Mouse (Mus musculus): Measurements from ENCODE around the gene 5330417C22Rik. TPM values are rescaled to one million over a fixed set of nuclear protein-coding genes. Genes with fewer than 3 reads are reported as not detected.

The 5330417C22Rik gene
- total and polyA plus RNA-seq, 2 experiments from 2014 or later, result 10.1 to 22.9 TPM

DNA sequence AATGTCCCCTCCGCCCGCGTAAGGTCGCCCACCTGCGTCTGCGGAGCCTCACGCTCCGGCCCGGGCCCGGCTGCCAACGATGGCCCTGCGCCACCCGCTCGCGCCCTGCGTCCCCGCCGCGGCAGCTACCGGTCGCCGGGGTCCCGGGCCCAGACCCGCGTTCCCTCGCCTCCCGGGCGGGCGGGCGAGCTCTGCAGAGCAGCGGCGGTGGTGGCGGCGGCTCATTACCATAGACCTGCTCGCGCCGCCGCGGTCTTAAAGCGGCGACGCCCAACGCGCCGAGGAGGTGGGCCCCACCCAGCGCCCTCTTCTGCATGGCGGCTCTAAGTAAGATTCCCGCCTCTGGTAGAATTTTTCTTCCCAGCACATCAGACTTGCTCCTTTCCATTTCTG lies 120.5 kb downstream of the 5330417C22Rik start:
- DNase-seq (ENCODE audit: low spot score) (peak; percentile 95), ATAC-seq (ENCODE audit: low FRiP score) (peak; percentile 90)
- WGBS, result under 1% methylated on average over 44 of the region's 48 CpGs
- peak; percentile 42 for TF ChIP-seq CTCF (IDR thresholded peaks at IDR 0.05)
- H3K4me2 ChIP-seq (ENCODE audit: low read depth, low read length, poor library complexity, severe bottlenecking), result peak overlapping the region; percentile 76
- peak overlapping the region; percentile 96 for H3K27ac ChIP-seq (ENCODE audit: low read depth, low read length)
- peak overlapping the region; percentile 94 for H3K9ac ChIP-seq (replicated peaks; ENCODE audit: low read length, poor library complexity, severe bottlenecking)
- no peaks in the 10 kb centered on the region for H3K27me3 ChIP-seq (ENCODE audit: insufficient read depth, low read length)
- H3K4me1 ChIP-seq (ENCODE audit: insufficient read depth, low read length), result peaks cover 22% of the 10 kb centered on the region
- H3K36me3 ChIP-seq (ENCODE audit: insufficient read depth, low read length), result peaks cover 23% of the 10 kb centered on the region
- peak overlapping the region; percentile 84 for H3K4me3 ChIP-seq (ENCODE audit: low read depth, low read length)
- H3K9me3 ChIP-seq (ENCODE audit: low read length), result no peaks in the 10 kb centered on the region

DNA sequence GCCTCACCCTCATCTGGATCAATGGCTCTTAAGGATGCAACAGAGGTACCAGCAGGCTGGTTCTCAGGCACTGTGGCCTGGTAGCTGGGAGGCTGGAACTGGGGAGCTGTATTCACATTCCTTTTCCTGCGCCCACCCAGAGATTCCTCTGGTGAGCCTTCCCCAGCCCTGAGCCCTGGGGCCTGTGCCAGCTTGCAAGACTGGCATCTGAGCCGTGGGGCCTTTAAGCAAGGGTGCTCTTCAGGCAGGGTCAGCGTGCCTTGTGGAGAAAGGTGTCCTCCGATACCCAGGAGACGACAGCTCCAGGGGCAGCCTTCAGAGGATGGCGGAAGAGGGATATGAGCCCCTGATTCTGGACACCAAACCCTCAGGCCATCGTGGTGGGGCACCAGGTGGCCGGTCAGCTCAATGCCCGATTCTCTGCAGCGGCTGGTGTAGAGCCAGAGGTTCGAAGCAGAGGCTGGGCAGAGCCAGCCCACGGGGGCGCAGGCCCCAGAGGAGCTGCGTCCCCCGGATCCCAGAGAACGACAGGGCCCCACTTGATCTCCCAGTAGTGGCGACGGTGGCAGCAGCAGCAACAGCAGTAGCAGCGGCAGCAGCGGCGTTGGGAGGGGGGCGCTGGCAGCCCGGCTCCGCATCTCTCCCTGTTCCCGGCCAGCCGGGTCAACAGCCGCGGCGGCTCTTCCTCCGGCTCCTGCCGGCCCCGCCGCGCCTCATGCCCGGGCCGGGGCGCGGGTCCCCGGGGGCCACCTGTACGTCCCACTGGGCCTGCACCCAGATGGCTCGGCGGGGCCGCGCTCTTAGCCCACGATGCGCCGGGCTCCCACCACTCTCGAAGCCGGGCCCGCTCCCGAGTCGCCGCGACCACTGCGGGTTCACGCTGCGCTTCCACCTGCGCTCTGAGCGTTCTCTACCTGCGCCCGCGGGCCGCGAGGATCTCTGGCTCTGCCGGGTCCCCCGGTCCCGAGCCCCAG lies 121.2 kb downstream of the 5330417C22Rik start, which contains the start of gene Celsr2:
Celsr2 (minus strand) TSS at position 696 of the 974 bp plus-strand sequence.
- Histone ChIP-seq H3K9me3 (ENCODE audit: low read length) (no peaks in the 10 kb centered on the region), H3K4me2 (ENCODE audit: low read depth, low read length, poor library complexity, severe bottlenecking) (peak within 1 kb of the TSS; percentile 76), H3K4me3 (ENCODE audit: low read depth, low read length) (peak within 1 kb of the TSS; percentile 84), H3K9ac (replicated peaks; ENCODE audit: low read length, poor library complexity, severe bottlenecking) (peak within 1 kb of the TSS; percentile 94), H3K27ac (ENCODE audit: low read depth, low read length) (peak within 1 kb of the TSS; percentile 96), H3K36me3 (ENCODE audit: insufficient read depth, low read length) (peaks cover 23% of the 10 kb centered on the region), H3K27me3 (ENCODE audit: insufficient read depth, low read length) (no peaks in the 10 kb centered on the region), H3K4me1 (ENCODE audit: insufficient read depth, low read length) (peaks cover 29% of the 10 kb centered on the region)
- DNase-seq (ENCODE audit: low spot score) (peak; percentile 60), ATAC-seq (ENCODE audit: low FRiP score) (peak; percentile 44)
- 4% methylated on average over 60 of the region's 67 CpGs for WGBS
- no peak for TF ChIP-seq CTCF (IDR thresholded peaks at IDR 0.05)

- Histone ChIP-seq H3K9me3 (ENCODE audit: low read length) (no peaks in the 10 kb centered on the region), H3K27me3 (ENCODE audit: insufficient read depth, low read length) (no peaks in the 10 kb centered on the region), H3K27ac (ENCODE audit: low read depth, low read length) (no peak overlapping the region), H3K4me2 (ENCODE audit: low read depth, low read length, poor library complexity, severe bottlenecking) (no peak overlapping the region), H3K9ac (replicated peaks; ENCODE audit: low read length, poor library complexity, severe bottlenecking) (no peak overlapping the region), H3K4me1 (ENCODE audit: insufficient read depth, low read length) (peaks cover 34% of the 10 kb centered on the region), H3K4me3 (ENCODE audit: low read depth, low read length) (no peak overlapping the region), H3K36me3 (ENCODE audit: insufficient read depth, low read length) (peaks cover 23% of the 10 kb centered on the region)
- no peak for TF ChIP-seq CTCF (IDR thresholded peaks at IDR 0.05)
- WGBS, result 98% methylated on average over 35 of the region's 35 CpGs
- ATAC-seq (ENCODE audit: low FRiP score) (no peak), DNase-seq (ENCODE audit: low spot score) (no peak)
Measured at GRCm38 (mm10) chr3:108413634-108414360, 122.5 kb downstream of the 5330417C22Rik start.

- H3K4me1 ChIP-seq (ENCODE audit: insufficient read depth, low read length), result peaks cover 34% of the 10 kb centered on the region
- H3K9me3 ChIP-seq (ENCODE audit: low read length), result no peaks in the 10 kb centered on the region
- peak; percentile 42 for ATAC-seq (ENCODE audit: low FRiP score)
- peak overlapping the region; percentile 67 for H3K9ac ChIP-seq (replicated peaks; ENCODE audit: low read length, poor library complexity, severe bottlenecking)
- peak overlapping the region; percentile 72 for H3K27ac ChIP-seq (ENCODE audit: low read depth, low read length)
- TF ChIP-seq CTCF (IDR thresholded peaks at IDR 0.05), result no peak
- WGBS, result 14% methylated on average over 8 of the region's 8 CpGs
- H3K4me3 ChIP-seq (ENCODE audit: low read depth, low read length), result peak overlapping the region; percentile 30
- no peaks in the 10 kb centered on the region for H3K27me3 ChIP-seq (ENCODE audit: insufficient read depth, low read length)
- peak; percentile 91 for DNase-seq (ENCODE audit: low spot score)
- H3K4me2 ChIP-seq (ENCODE audit: low read depth, low read length, poor library complexity, severe bottlenecking), result peak overlapping the region; percentile 63
- H3K36me3 ChIP-seq (ENCODE audit: insufficient read depth, low read length), result peaks cover 25% of the 10 kb centered on the region
Measured at GRCm38 (mm10) chr3:108411754-108412121, 124.6 kb downstream of the 5330417C22Rik start.

DNA sequence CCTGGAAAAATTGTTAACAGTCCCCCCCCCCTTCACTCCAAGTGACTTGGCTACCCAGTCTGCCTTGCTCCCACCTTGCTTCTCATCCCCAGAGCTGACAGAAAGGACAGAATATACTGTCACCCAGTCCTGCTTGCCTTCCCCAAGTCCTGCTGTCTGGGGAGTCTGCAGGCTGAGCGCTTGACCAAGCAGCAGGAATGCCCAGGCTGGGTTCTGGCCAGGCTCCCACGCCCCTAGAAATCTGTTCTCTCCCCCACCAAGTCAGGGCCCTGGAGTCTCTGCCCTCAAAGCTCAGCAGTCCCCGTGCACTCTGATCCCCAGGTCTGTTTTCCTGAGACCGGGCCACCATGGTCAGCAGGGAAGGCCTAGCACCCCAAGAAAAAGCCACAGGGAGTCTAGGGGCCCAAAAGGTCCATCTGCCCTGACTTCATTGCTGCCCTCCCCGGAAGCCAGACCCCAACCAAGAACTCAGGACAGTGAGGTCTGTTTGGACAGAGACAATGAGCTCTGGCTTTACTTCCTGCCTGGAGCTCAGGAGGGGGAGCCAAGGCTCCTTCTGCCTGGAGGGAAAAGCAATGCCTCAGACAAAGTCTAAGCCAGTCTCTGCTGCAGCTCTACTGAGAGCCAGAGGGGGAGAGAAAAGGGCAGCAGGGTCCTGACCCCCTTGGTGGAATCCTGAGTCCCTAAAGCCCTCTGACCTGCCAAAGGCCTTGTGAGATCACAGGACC lies 125.1 kb downstream of the 5330417C22Rik start:
- H3K27me3 ChIP-seq (ENCODE audit: insufficient read depth, low read length), result no peaks in the 10 kb centered on the region
- peaks cover 34% of the 10 kb centered on the region for H3K4me1 ChIP-seq (ENCODE audit: insufficient read depth, low read length)
- peaks cover 30% of the 10 kb centered on the region for H3K36me3 ChIP-seq (ENCODE audit: insufficient read depth, low read length)
- H3K4me3 ChIP-seq (ENCODE audit: low read depth, low read length), result peak overlapping the region; percentile 30
- peak overlapping the region; percentile 67 for H3K9ac ChIP-seq (replicated peaks; ENCODE audit: low read length, poor library complexity, severe bottlenecking)
- no peak for TF ChIP-seq CTCF (IDR thresholded peaks at IDR 0.05)
- peak overlapping the region; percentile 72 for H3K27ac ChIP-seq (ENCODE audit: low read depth, low read length)
- peak overlapping the region; percentile 63 for H3K4me2 ChIP-seq (ENCODE audit: low read depth, low read length, poor library complexity, severe bottlenecking)
- peak; percentile 2; the same call in 1 of the 2 replicates for ATAC-seq (ENCODE audit: low FRiP score)
- no peaks in the 10 kb centered on the region for H3K9me3 ChIP-seq (ENCODE audit: low read length)
- DNase-seq (ENCODE audit: low spot score), result peak; percentile 36
- WGBS, result 5% methylated on average over 5 of the region's 5 CpGs
